Mouse (Mus musculus): ENCODE data around the gene Calm2. TPM values are rescaled to one million over a fixed set of nuclear protein-coding genes. Genes with fewer than 3 reads are reported as not detected.
A peak's percentile ranks its signal among the peaks of the same experiment; 100 is the strongest.

The Calm2 gene
- polyA plus RNA-seq (2016; fragmentation: Nextera tagmentation; extraction: Ambion mirVana): 1,679 and 1,888 TPM in 2 replicates

- peak; percentile 95 for ATAC-seq (ENCODE audit: low FRiP score, low read depth)
- H3K4me2 ChIP-seq (replicated peaks): peak within 1 kb of the TSS; percentile 82
- under 1% methylated on average over 69 of the region's 69 CpGs for WGBS
- no peaks in the 10 kb centered on the region for H3K9me3 ChIP-seq
- H3K27ac ChIP-seq: peak within 1 kb of the TSS; percentile 97
- H3K4me1 ChIP-seq: peaks cover 30% of the 10 kb centered on the region
- no peaks in the 10 kb centered on the region for H3K27me3 ChIP-seq (replicated peaks)
- peak within 1 kb of the TSS; percentile 96 for H3K4me3 ChIP-seq
- no peaks in the 10 kb centered on the region for H3K36me3 ChIP-seq
- peak within 1 kb of the TSS; percentile 99 for H3K9ac ChIP-seq
Observed at GRCm38 (mm10) chr17:87446767-87447611, at the start of gene Calm2. Calm2 (minus strand) TSS chr17:87446935.

DNA sequence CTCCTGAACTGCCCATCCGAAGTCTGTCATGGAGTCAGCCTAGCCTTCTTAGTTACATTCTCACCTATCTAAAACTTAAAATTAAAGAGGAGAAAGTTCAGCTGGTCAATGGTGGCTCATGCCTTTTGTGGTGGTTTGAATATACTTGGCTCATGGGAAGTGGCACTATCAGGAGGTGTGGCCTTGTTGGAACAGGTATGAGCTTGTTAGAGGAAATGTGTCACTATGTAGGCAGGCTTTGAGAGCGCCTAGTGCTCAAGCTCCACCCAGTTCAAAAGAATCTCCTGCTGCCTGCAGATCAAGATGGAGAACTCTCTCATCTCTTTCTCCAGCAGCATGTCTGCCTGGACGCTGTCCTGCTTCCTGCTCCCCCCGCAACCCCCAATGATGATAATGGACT is 48.8 kb upstream of the Calm2 start:
- Histone ChIP-seq H3K4me3 (no peak overlapping the region), H3K4me2 (replicated peaks) (no peak overlapping the region), H3K9me3 (no peaks in the 10 kb centered on the region), H3K27me3 (replicated peaks) (no peaks in the 10 kb centered on the region), H3K9ac (no peak overlapping the region), H3K36me3 (no peaks in the 10 kb centered on the region), H3K4me1 (no peaks in the 10 kb centered on the region), H3K27ac (no peak overlapping the region)
- WGBS: 95% methylated on average over 4 of the region's 4 CpGs
- ATAC-seq (ENCODE audit: low FRiP score, low read depth): no peak

DNA sequence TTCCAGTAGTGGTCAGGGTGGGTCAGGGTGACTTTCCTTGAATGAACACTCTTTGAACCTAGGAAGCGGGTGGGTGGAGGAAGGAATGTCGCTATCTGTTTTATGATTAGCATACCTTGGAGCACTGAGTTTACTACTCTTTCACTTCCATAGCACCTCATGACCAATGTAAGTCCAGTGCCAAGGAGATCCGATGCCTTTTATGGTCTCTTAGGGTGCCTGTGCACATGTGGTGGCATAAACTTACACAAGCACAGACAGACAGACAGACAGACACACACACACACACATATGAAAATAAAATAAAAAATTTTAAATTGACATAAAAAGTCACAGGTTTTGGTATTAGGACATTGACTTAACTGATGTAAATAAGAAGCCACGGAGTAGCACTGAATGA is 47.6 kb upstream of the Calm2 start:
- no peak overlapping the region for H3K4me2 ChIP-seq (replicated peaks)
- H3K36me3 ChIP-seq: no peaks in the 10 kb centered on the region
- no peak overlapping the region for H3K9ac ChIP-seq
- WGBS: 94% methylated on average over 4 of the region's 4 CpGs
- H3K27ac ChIP-seq: no peak overlapping the region
- H3K27me3 ChIP-seq (replicated peaks): no peaks in the 10 kb centered on the region
- ATAC-seq (ENCODE audit: low FRiP score, low read depth): no peak
- no peaks in the 10 kb centered on the region for H3K9me3 ChIP-seq
- H3K4me1 ChIP-seq: no peaks in the 10 kb centered on the region
- H3K4me3 ChIP-seq: no peak overlapping the region

DNA sequence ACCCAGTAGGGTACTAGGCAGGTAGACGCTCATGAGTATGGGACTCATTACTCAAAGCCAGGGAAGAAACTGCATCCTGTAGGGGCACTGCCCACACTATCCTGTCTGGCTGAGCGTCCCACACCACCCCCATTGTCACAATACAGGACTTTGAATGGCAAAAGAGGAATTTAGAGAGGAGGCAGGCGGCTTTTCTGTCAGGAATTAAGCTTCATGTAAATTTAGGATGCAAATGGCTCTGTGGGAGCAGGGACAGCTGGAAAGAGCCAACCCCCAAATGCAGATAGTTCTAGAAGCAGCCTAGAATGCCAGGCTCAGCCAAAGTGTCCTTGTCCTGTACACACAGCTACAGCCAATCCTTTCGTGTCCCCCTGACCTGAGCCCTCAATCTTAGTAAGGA is 45.6 kb upstream of the Calm2 start:
- ATAC-seq (ENCODE audit: low FRiP score, low read depth): no peak
- Histone ChIP-seq H3K27ac (no peak overlapping the region), H3K4me2 (replicated peaks) (no peak overlapping the region), H3K27me3 (replicated peaks) (no peaks in the 10 kb centered on the region), H3K9me3 (no peaks in the 10 kb centered on the region), H3K36me3 (no peaks in the 10 kb centered on the region), H3K9ac (no peak overlapping the region), H3K4me1 (no peaks in the 10 kb centered on the region), H3K4me3 (no peak overlapping the region)
- 51% methylated on average over 4 of the region's 4 CpGs for WGBS

DNA sequence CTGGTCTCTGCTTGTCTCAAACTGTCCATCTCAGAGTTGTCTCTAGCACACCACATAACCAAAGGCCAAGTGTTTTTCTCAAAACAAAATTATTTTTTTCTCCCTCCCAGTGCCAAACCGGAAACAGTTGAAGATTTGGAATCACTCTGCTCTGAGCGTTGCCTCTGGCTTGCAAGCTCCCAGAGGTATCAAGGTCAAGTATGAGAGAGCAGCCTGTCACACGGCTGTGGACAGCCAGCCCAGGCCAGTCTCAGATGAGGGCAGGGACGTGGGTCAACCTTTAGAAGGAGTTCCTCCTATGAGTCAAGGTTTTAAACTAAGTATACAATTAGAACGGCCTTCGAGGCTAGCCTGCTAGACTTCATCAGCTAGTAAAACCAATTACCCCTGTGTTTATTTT is 43.6 kb upstream of the Calm2 start:
- no peaks in the 10 kb centered on the region for H3K36me3 ChIP-seq
- no peaks in the 10 kb centered on the region for H3K27me3 ChIP-seq (replicated peaks)
- no peaks in the 10 kb centered on the region for H3K9me3 ChIP-seq
- no peak overlapping the region for H3K4me2 ChIP-seq (replicated peaks)
- H3K9ac ChIP-seq: no peak overlapping the region
- no peak for ATAC-seq (ENCODE audit: low FRiP score, low read depth)
- H3K4me1 ChIP-seq: no peaks in the 10 kb centered on the region
- 65% methylated on average over 6 of the region's 6 CpGs for whole genome bisulfite sequencing
- H3K4me3 ChIP-seq: no peak overlapping the region
- H3K27ac ChIP-seq: no peak overlapping the region

- no peak overlapping the region for H3K27ac ChIP-seq
- no peaks in the 10 kb centered on the region for H3K9me3 ChIP-seq
- no peak overlapping the region for H3K4me2 ChIP-seq (replicated peaks)
- 90% methylated on average over 5 of the region's 5 CpGs for WGBS
- no peaks in the 10 kb centered on the region for H3K27me3 ChIP-seq (replicated peaks)
- H3K36me3 ChIP-seq: no peaks in the 10 kb centered on the region
- no peak overlapping the region for H3K9ac ChIP-seq
- H3K4me3 ChIP-seq: no peak overlapping the region
- H3K4me1 ChIP-seq: no peaks in the 10 kb centered on the region
- ATAC-seq (ENCODE audit: low FRiP score, low read depth): no peak
Observed at GRCm38 (mm10) chr17:87485751-87486150, 39.0 kb upstream of the Calm2 start.

GRCm38 (mm10) chr17:87482867-87483266 is 36.1 kb upstream of the Calm2 start:
- H3K36me3 ChIP-seq: no peaks in the 10 kb centered on the region
- no peak for ATAC-seq (ENCODE audit: low FRiP score, low read depth)
- 71% methylated on average over 3 of the region's 3 CpGs for WGBS
- H3K4me2 ChIP-seq (replicated peaks): no peak overlapping the region
- no peaks in the 10 kb centered on the region for H3K9me3 ChIP-seq
- no peak overlapping the region for H3K9ac ChIP-seq
- no peak overlapping the region for H3K4me3 ChIP-seq
- no peaks in the 10 kb centered on the region for H3K27me3 ChIP-seq (replicated peaks)
- 0 out of 2 replicates have a peak, but pooled peaks cover under 1% of the 10 kb centered on the region for H3K4me1 ChIP-seq
- no peak overlapping the region for H3K27ac ChIP-seq

- H3K4me1 ChIP-seq: peaks cover 20% of the 10 kb centered on the region
- no peaks in the 10 kb centered on the region for H3K36me3 ChIP-seq
- H3K4me2 ChIP-seq (replicated peaks): no peak overlapping the region
- H3K4me3 ChIP-seq: no peak overlapping the region
- no peaks in the 10 kb centered on the region for H3K27me3 ChIP-seq (replicated peaks)
- H3K9me3 ChIP-seq: no peaks in the 10 kb centered on the region
- 65% methylated on average over 9 of the region's 9 CpGs for WGBS
- peak; percentile 69 for ATAC-seq (ENCODE audit: low FRiP score, low read depth)
- H3K9ac ChIP-seq: no peak overlapping the region
- peak overlapping the region; percentile 26; the same call in 1 of the 2 replicates for H3K27ac ChIP-seq
Observed at GRCm38 (mm10) chr17:87478569-87478968, 31.8 kb upstream of the Calm2 start.

DNA sequence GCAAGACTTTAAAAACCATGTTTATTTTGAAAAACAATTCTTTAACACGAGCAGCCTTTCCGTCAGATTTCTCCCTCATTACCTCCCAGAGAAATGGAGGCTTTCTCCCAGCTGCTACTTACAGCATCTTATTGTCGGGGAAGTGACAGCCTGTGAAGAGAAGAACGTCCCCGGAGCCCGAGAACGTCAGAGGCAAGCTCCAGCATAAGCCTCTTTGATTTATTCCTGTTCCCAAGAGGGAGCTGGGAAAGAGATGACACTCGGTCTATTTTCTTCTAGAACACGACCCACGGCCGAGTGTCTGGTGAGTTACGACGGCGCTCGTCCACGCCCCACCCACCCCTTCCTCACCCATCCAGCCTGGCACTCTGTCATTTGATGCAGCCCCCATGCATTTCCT is 30.9 kb upstream of the Calm2 start:
- H3K36me3 ChIP-seq: no peaks in the 10 kb centered on the region
- no peaks in the 10 kb centered on the region for H3K9me3 ChIP-seq
- no peak overlapping the region for H3K9ac ChIP-seq
- 45% methylated on average over 16 of the region's 16 CpGs for WGBS
- H3K27me3 ChIP-seq (replicated peaks): no peaks in the 10 kb centered on the region
- no peak overlapping the region for H3K27ac ChIP-seq
- H3K4me2 ChIP-seq (replicated peaks): peak overlapping the region; percentile 24; the same call in 1 of the 2 replicates
- H3K4me3 ChIP-seq: no peak overlapping the region
- H3K4me1 ChIP-seq: peaks cover 24% of the 10 kb centered on the region
- ATAC-seq (ENCODE audit: low FRiP score, low read depth): no peak

DNA sequence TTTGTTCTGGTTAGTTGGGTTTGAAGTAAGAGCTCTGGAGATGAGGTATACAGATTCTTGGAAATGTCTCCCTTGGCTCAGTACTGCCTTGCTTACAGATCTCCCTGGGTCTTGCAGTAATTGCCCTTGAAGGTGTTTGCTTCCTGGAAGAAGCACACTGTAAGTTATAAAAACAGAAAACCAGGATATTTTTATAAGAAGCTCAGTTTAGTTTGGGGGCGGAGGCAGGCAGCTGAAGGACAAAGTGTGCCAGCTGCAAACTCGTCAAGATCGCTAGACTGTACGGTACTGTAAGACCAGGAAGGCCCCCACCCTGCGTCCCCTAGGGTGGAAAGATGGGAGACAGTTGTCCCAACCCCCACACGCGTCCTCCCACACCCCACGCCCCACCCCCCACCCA is 28.6 kb upstream of the Calm2 start:
- Histone ChIP-seq H3K36me3 (no peaks in the 10 kb centered on the region), H3K4me3 (no peak overlapping the region), H3K9me3 (no peaks in the 10 kb centered on the region), H3K9ac (no peak overlapping the region), H3K4me1 (peaks cover 24% of the 10 kb centered on the region), H3K4me2 (replicated peaks) (no peak overlapping the region), H3K27me3 (replicated peaks) (no peaks in the 10 kb centered on the region), H3K27ac (no peak overlapping the region)
- no peak for ATAC-seq (ENCODE audit: low FRiP score, low read depth)
- 67% methylated on average over 8 of the region's 8 CpGs for WGBS

DNA sequence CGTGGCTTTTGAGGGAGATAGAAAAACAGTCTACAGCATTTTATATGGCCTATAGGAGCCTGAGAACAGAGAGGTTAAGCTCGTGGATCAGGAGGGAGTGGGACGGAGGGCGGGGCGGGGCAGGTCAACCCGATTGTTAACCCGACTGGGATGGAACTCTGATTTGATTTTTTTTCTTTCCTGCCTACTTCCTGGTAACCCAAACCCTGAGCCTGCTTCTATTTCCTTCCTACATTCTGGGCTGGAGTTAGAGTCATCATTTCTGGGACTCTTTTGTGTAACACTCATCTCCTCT is 27.7 kb upstream of the Calm2 start:
- H3K4me3 ChIP-seq: peak overlapping the region; percentile 26
- H3K4me2 ChIP-seq (replicated peaks): peak overlapping the region; percentile 70
- H3K27ac ChIP-seq: no peak overlapping the region
- no peaks in the 10 kb centered on the region for H3K27me3 ChIP-seq (replicated peaks)
- 2% methylated on average over 7 of the region's 7 CpGs for whole genome bisulfite sequencing
- peak overlapping the region; percentile 40; the same call in 1 of the 2 replicates for H3K9ac ChIP-seq
- ATAC-seq (ENCODE audit: low FRiP score, low read depth): 0 out of 2 replicates have a peak, but pooled peaks have one; percentile 31
- no peaks in the 10 kb centered on the region for H3K9me3 ChIP-seq
- H3K4me1 ChIP-seq: peaks cover 24% of the 10 kb centered on the region
- H3K36me3 ChIP-seq: no peaks in the 10 kb centered on the region

- H3K27me3 ChIP-seq (replicated peaks): no peaks in the 10 kb centered on the region
- H3K9ac ChIP-seq: peak overlapping the region; percentile 40
- H3K4me2 ChIP-seq (replicated peaks): peak overlapping the region; percentile 70
- ATAC-seq (ENCODE audit: low FRiP score, low read depth): peak; percentile 51
- H3K4me1 ChIP-seq: peaks cover 24% of the 10 kb centered on the region
- no peaks in the 10 kb centered on the region for H3K36me3 ChIP-seq
- H3K9me3 ChIP-seq: no peaks in the 10 kb centered on the region
- peak overlapping the region; percentile 26 for H3K4me3 ChIP-seq
- WGBS: 1% methylated on average over 23 of the region's 23 CpGs
- no peak overlapping the region for H3K27ac ChIP-seq
Observed at GRCm38 (mm10) chr17:87473736-87474500, 27.2 kb upstream of the Calm2 start.
